Comparison of ENCODE assay signal across 8 mouse cellular contexts in the genomic region with DNA sequence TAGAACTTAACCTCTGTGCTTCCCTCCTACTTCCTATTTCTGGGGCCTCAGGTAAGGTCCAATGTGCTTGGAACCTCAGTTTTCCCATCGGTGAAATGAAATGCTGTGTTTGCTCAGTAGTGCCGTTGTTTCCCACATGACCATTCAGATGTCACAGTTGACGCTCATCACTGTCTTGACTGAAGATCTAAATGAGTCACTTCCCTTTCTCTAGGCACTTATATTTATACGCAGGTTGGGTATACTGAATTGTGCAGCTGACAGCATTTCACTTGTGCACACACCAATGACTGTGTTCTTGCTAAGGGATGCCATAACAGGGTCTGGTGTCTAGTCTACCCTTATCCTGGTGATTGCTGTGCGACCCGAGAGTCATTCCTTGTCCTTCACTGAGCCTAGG. TPM values are rescaled to one million over a fixed set of nuclear protein-coding genes. Genes with fewer than 3 reads are reported as not detected.
DNase-seq lines count a peak whose midpoint lies in the region; ATAC-seq and TF ChIP-seq lines count a peak whose summit lies in the region.

No protein-coding gene starts in this region.

- 78% methylated on average over 6 of the region's 6 CpGs for WGBS in lung, embryonic 14.5 days

- H3K4me1 ChIP-seq in lung, embryonic 14.5 days (ENCODE audit: insufficient read depth) = 0 out of 2 replicates have a peak, but pooled peaks cover 3% of the 10 kb centered on the region

- peak; percentile 29 for DNase-seq in cerebellum, adult 9-11 months
- DNase-seq in cerebellum, postnatal 36 days = no peak
- no peak for DNase-seq in lung, embryonic 14.5 days
- DNase-seq in lung, postnatal 10 days = no peak
- DNase-seq in induced T-regulatory cell, adult 2 months (ENCODE audit: low read depth) = peak; percentile 60
- peak; percentile 34 for DNase-seq in naive thymus-derived CD4-positive, alpha-beta T cell, adult 2 months (ENCODE audit: low read depth)
- DNase-seq in kidney, postnatal 25 days = no peak
- no peak for DNase-seq in c-Kit-positive CD71-positive TER-119-positive erythroid progenitor cells, embryonic 14.5 days (ENCODE audit: low spot score)

- H3K36me3 ChIP-seq in lung, embryonic 14.5 days (ENCODE audit: insufficient read depth) = no peaks in the 10 kb centered on the region

- no peak overlapping the region for H3K4me3 ChIP-seq in lung, embryonic 14.5 days (ENCODE audit: low read depth, low read length)

- no peak for ATAC-seq in lung, embryonic 14.5 days (ENCODE audit: insufficient read depth)

- H3K9me3 ChIP-seq in lung, embryonic 14.5 days (ENCODE audit: low read depth, low read length) = no peaks in the 10 kb centered on the region

- no peak overlapping the region for H3K9ac ChIP-seq in lung, embryonic 14.5 days

- TF ChIP-seq CTCF in lung, embryonic 14.5 days (IDR thresholded peaks at IDR 0.05; ENCODE audit: low read depth) = no peak

- no peak overlapping the region for H3K27ac ChIP-seq in lung, embryonic 14.5 days (ENCODE audit: low read depth)

- H3K27me3 ChIP-seq in lung, embryonic 14.5 days (ENCODE audit: insufficient read depth, low read length) = no peaks in the 10 kb centered on the region

- H3K4me2 ChIP-seq in lung, embryonic 14.5 days = peak overlapping the region; percentile 74

RNA-seq across cellular contexts. Expression of gene Zfp667, which starts 1.0 kb away (rescaled TPM):
- 5.8 and 6.0 TPM in 2 replicates for polyA plus RNA-seq in lung, embryonic 14.5 days (2014; fragmentation: Nextera tagmentation; extraction: Ambion mirVana)

RNA-seq across cellular contexts. Expression of gene Epp13, which starts 32.9 kb away (rescaled TPM):
- polyA plus RNA-seq in lung, embryonic 14.5 days (2014; fragmentation: Nextera tagmentation; extraction: Ambion mirVana) = not detected in 2 replicates

RNA-seq across cellular contexts. Expression of gene Zfp583, which starts 45.7 kb away (rescaled TPM):
- 5.3 and 6.6 TPM in 2 replicates for polyA plus RNA-seq in lung, embryonic 14.5 days (2014; fragmentation: Nextera tagmentation; extraction: Ambion mirVana)

RNA-seq across cellular contexts. Expression of gene Gm3854, which starts 58.2 kb away (rescaled TPM):
- polyA plus RNA-seq in lung, embryonic 14.5 days (2014; fragmentation: Nextera tagmentation; extraction: Ambion mirVana) = 1.2 and 1.6 TPM in 2 replicates

Comparison
In these comparisons a context has a peak if more than half of its experiments do, and no peak if none do; other contexts are left out.
1. DNase-seq: peak in cerebellum, adult 9-11 months (single experiment), induced T-regulatory cell, adult 2 months (single experiment) and naive thymus-derived CD4-positive, alpha-beta T cell, adult 2 months (single experiment); none in cerebellum, postnatal 36 days (0 of 2), lung, embryonic 14.5 days (single experiment), lung, postnatal 10 days (single experiment), kidney, postnatal 25 days (0 of 2) and c-Kit-positive CD71-positive TER-119-positive erythroid progenitor cells, embryonic 14.5 days (single experiment).